Mouse (Mus musculus) MEL (cell line): ENCODE measurements around the gene Arhgap44.

Source experiments
- CHD1 ChIP-seq: IDR thresholded peaks from 2 replicates; pipeline ENCODE4 v1.6.1; 2012; ENCODE audit warnings: low read depth, mild to moderate bottlenecking, inconsistent platforms, low read length, improper control_type of control experiment
- CTCF ChIP-seq, 3 experiments: IDR thresholded peaks in 2 of 3; conservative IDR thresholded peaks in 1 of 3; 2 replicates each; pipeline ENCODE4 v1.5.1; 2011 to 2012; ENCODE audit warnings: low read length in 3 of 3, low read depth in 2 of 3, mild to moderate bottlenecking in 2 of 3, improper control_type of control experiment in 1 of 3, inconsistent platforms in 1 of 3, mixed read lengths in 1 of 3, moderate library complexity in 1 of 3; ENCODE audit not compliant: control insufficient read depth in 1 of 3, insufficient read depth in 1 of 3, poor library complexity in 1 of 3, severe bottlenecking in 1 of 3
- EP300 ChIP-seq, 2 experiments: IDR thresholded peaks; 2 replicates each; pipeline ENCODE4 v1.6.1; 2011; ENCODE audit warnings: improper control_type of control experiment in 2 of 2, low read length in 2 of 2, low read depth in 1 of 2, mild to moderate bottlenecking in 1 of 2
- GATA1 ChIP-seq: IDR thresholded peaks from 2 replicates; pipeline ENCODE4 v1.6.1; 2011; ENCODE audit warnings: low read depth, low read length, improper control_type of control experiment
- MAZ ChIP-seq: IDR thresholded peaks from 2 replicates; pipeline ENCODE4 v1.6.1; 2012; ENCODE audit warnings: low read depth, mild to moderate bottlenecking, inconsistent platforms, low read length, improper control_type of control experiment
- MEF2A ChIP-seq: IDR thresholded peaks from 2 replicates; pipeline ENCODE4 v1.6.1; 2014; ENCODE audit warnings: low read depth, mild to moderate bottlenecking, inconsistent platforms, low read length, improper control_type of control experiment; ENCODE audit not compliant: poor library complexity, insufficient replicate concordance, severe bottlenecking; ENCODE audit errors: extremely low read depth
- MYC ChIP-seq: IDR thresholded peaks from 2 replicates; pipeline ENCODE4 v1.6.1; 2011; ENCODE audit warnings: low read depth, mild to moderate bottlenecking, low read length, improper control_type of control experiment, moderate library complexity
- NRF1 ChIP-seq: IDR thresholded peaks from 2 replicates; pipeline ENCODE4 v1.6.1; 2014; ENCODE audit warnings: low read depth, mild to moderate bottlenecking, inconsistent platforms, low read length, improper control_type of control experiment, moderate library complexity; ENCODE audit not compliant: poor library complexity, insufficient read depth, severe bottlenecking
- POLR2A ChIP-seq, 2 experiments: IDR thresholded peaks; 2 replicates each; pipeline ENCODE4 v1.6.1; 2011 to 2012; ENCODE audit warnings: low read length in 2 of 2, mild to moderate bottlenecking in 2 of 2, control low read depth in 1 of 2, improper control_type of control experiment in 1 of 2, low read depth in 1 of 2, moderate library complexity in 1 of 2; ENCODE audit not compliant: control insufficient read depth in 1 of 2, insufficient read depth in 1 of 2, poor library complexity in 1 of 2
- RAD21 ChIP-seq: IDR thresholded peaks from 2 replicates; pipeline ENCODE4 v1.6.1; 2011; ENCODE audit warnings: mild to moderate bottlenecking, low read depth, low read length, improper control_type of control experiment
- TCF12 ChIP-seq: IDR thresholded peaks from 2 replicates; pipeline ENCODE4 v1.6.1; 2014; ENCODE audit warnings: low read depth, mild to moderate bottlenecking, inconsistent platforms, low read length, improper control_type of control experiment, moderate library complexity
- ZC3H11A ChIP-seq: IDR thresholded peaks from 2 replicates; pipeline ENCODE4 v1.6.1; 2012; ENCODE audit warnings: low read depth, mild to moderate bottlenecking, inconsistent platforms, low read length, improper control_type of control experiment
- ZKSCAN1 ChIP-seq: IDR thresholded peaks from 2 replicates; pipeline ENCODE4 v1.6.1; 2012; ENCODE audit warnings: low read depth, mild to moderate bottlenecking, inconsistent platforms, low read length, improper control_type of control experiment, moderate library complexity
- ZNF384 ChIP-seq: IDR thresholded peaks from 2 replicates; pipeline ENCODE4 v1.6.1; 2012; ENCODE audit warnings: low read depth, mild to moderate bottlenecking, inconsistent platforms, low read length, improper control_type of control experiment

DNA sequence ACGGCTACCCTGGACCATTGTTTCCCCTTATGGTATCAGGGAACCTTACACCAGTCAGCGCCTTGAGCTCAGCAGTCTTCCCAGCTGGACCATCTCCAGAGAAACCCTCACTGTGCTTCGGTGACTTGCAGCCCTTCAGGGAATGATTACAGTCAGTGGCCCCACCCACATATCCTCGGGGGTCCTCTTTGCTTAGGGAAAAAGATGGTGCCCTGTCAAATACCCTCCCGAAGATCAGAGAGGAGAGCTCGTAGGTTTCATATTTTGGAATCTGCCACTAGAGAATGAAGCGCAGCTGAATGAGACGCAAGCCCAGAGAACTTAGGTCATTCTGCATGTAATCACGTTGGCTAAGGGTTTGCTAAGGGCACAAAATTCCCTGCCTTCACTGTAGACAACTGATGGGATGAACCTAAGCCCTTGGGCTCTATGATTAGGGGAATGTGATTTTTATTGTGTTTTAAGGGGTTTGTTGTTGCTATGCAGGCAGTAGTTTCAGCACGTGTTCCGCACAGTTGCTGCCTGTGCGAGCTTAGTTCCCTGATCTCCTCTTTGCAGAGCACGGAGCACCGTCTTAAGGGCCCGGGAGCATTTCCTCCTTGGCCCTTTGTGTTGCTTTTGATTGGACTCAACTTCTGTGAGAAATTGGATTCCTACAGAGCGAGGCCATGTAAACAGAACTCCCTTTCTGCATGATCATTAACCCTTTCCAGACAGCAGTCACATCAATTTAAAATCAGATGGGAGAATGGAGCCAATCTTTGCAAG lies 205.6 kb downstream of the Arhgap44 start:
- TF ChIP-seq ZC3H11A (no peak), ZNF384 (no peak), RAD21 (no peak), GATA1 (no peak), POLR2A (IDR thresholded peaks at IDR 0.05; ENCODE audit: control insufficient read depth in 1 of 2, insufficient read depth in 1 of 2, low read depth in 1 of 2, low read length in 2 of 2, poor library complexity in 1 of 2) (no peak), CHD1 (no peak), CTCF (IDR thresholded peaks at IDR 0.05 in 2 of 3, conservative IDR thresholded peaks at IDR 0.05 in 1 of 3; ENCODE audit: control insufficient read depth in 1 of 3, insufficient read depth in 1 of 3, low read depth in 2 of 3, low read length in 3 of 3, poor library complexity in 1 of 3, severe bottlenecking in 1 of 3) (no peak), MEF2A (no peak), NRF1 (no peak), MAZ (no peak), EP300 (IDR thresholded peaks at IDR 0.05; ENCODE audit: low read depth in 1 of 2, low read length in 2 of 2) (no peak), TCF12 (no peak), MYC (no peak), ZKSCAN1 (no peak)
